Mouse (Mus musculus) megakaryocyte, embryonic 14.5 days (primary cell): ENCODE results near the gene Mier1.

Source experiments
- FLI1 ChIP-seq: IDR thresholded peaks from 2 replicates; pipeline ENCODE4 v1.6.1; 2012; ENCODE audit warnings: low read length, inconsistent platforms, mixed read lengths
- GATA1 ChIP-seq: IDR thresholded peaks from 3 replicates; pipeline ENCODE4 v1.6.1; 2012; ENCODE audit warnings: mixed read lengths, low read length, inconsistent platforms, borderline replicate concordance

DNA sequence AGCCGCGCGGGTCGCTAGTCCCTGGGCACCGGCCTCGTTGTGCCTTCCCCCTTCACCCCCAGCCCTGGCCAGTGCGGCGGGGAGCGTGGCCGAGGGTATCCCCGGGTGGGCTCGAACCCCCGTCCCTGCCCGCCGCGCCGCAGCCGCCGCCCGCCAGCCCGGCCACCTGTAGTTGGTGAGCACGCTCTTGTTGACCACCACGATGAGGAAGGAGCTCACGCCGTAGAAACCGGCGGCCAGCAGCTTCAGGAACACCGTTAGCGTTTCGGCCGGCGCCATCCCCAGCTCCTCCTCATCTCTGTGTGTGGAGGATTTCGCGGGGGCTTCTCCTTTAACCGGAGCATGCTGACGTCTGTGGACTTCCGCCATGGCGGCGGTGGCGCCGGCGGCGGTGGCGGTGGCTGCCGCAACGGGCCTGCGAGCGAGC lies 100.3 kb downstream of the Mier1 start:
- no peak for TF ChIP-seq GATA1
- no peak for TF ChIP-seq FLI1
